Mouse (Mus musculus) midbrain, embryonic 16.5 days (tissue): Measurements from ENCODE around the gene Gjc2. TPM values are rescaled to one million over a fixed set of nuclear protein-coding genes. Genes with fewer than 3 reads are reported as not detected.

Experiments used
- ATAC-seq: fragments of 200-750 bp; cut with Nextera tagmentation; 2 replicates; pipeline ENCODE4 v1.8.0; 2017; ENCODE audit warnings: moderate TSS enrichment
- H3K27ac ChIP-seq: fragments of 300-500 bp; sonication (generic); 2 replicates; pipeline ENCODE4 v1.5.1; 2014; ENCODE audit warnings: mild to moderate bottlenecking, low read length, mixed read lengths
- H3K27me3 ChIP-seq: fragments of 300-500 bp; sonication (generic); 2 replicates; pipeline ENCODE4 v1.6.1; 2014; ENCODE audit warnings: low read depth, low read length, mixed read lengths; ENCODE audit not compliant: control insufficient read depth, insufficient read depth
- H3K36me3 ChIP-seq: fragments of 300-500 bp; sonication (generic); 2 replicates; pipeline ENCODE4 v1.6.1; 2014; ENCODE audit warnings: mild to moderate bottlenecking, low read length, moderate library complexity, mixed read lengths; ENCODE audit not compliant: control insufficient read depth, insufficient read depth
- H3K4me1 ChIP-seq: fragments of 300-500 bp; sonication (generic); 2 replicates; pipeline ENCODE4 v1.6.1; 2014; ENCODE audit warnings: mild to moderate bottlenecking, low read length, mixed read lengths; ENCODE audit not compliant: control insufficient read depth, insufficient read depth
- H3K4me2 ChIP-seq: fragments of 300-500 bp; sonication (generic); 2 replicates; pipeline ENCODE4 v1.6.1; 2014; ENCODE audit warnings: mild to moderate bottlenecking, low read length, mixed read lengths
- H3K4me3 ChIP-seq: fragments of 300-500 bp; sonication (generic); 2 replicates; pipeline ENCODE4 v1.5.1; 2014; ENCODE audit warnings: low read depth, mild to moderate bottlenecking, low read length, moderate library complexity, mixed read lengths
- H3K9ac ChIP-seq: fragments of 300-500 bp; sonication (generic); 2 replicates; pipeline ENCODE4 v1.6.1; 2014; ENCODE audit warnings: low read depth, low read length, mixed read lengths
- H3K9me3 ChIP-seq: fragments of 300-500 bp; sonication (generic); replicated peaks from 2 replicates; pipeline ENCODE4 v1.6.1; 2014; ENCODE audit warnings: mild to moderate bottlenecking, low read length, mixed read lengths; ENCODE audit not compliant: control insufficient read depth, poor library complexity, severe bottlenecking
- WGBS: fragments of 180-500 bp; shearing (Covaris S2); extraction: QIAGEN DNeasy Blood & Tissue Kit; methylation state at CpG from one replicate; pipeline ENCODE4 v1.1.7; 2014; 5-methylcytosine and 5-hydroxymethylcytosine counted together
- polyA plus RNA-seq: library from polyadenylated mRNA; unstranded; fragments of >200 nt; fragmentation: Nextera tagmentation; extraction: Ambion mirVana; gene quantifications from 2 replicates; pipeline ENCODE4 v1.2.1, GENCODE M21; 2015

The Gjc2 gene
- polyA plus RNA-seq, 1 experiment from 2014 or later, result 0.30 TPM

GRCm38 (mm10) chr11:59192059-59192386 lies 9.0 kb upstream of the Gjc2 start, which contains the start of gene Guk1:
Gene Guk1 (minus strand): TSS chr11:59192212.
- peak within 1 kb of the TSS; percentile 91 for H3K27ac ChIP-seq
- ATAC-seq, result peak; percentile 44
- no peaks in the 10 kb centered on the region for H3K9me3 ChIP-seq
- peak within 1 kb of the TSS; percentile 62 for H3K4me3 ChIP-seq
- peaks cover 12% of the 10 kb centered on the region for H3K4me1 ChIP-seq
- peak within 1 kb of the TSS; percentile 56 for H3K4me2 ChIP-seq
- H3K36me3 ChIP-seq, result no peaks in the 10 kb centered on the region
- H3K9ac ChIP-seq, result peak within 1 kb of the TSS; percentile 83
- H3K27me3 ChIP-seq, result no peaks in the 10 kb centered on the region
- 4% methylated on average over 16 of the region's 16 CpGs for WGBS

GRCm38 (mm10) chr11:59191231-59192058 lies 8.4 kb upstream of the Gjc2 start:
- Histone ChIP-seq H3K9ac (peak overlapping the region; percentile 83), H3K4me2 (peak overlapping the region; percentile 56), H3K9me3 (no peaks in the 10 kb centered on the region), H3K4me1 (peaks cover 12% of the 10 kb centered on the region), H3K27ac (peak overlapping the region; percentile 91), H3K27me3 (no peaks in the 10 kb centered on the region), H3K4me3 (peak overlapping the region; percentile 62), H3K36me3 (no peaks in the 10 kb centered on the region)
- under 1% methylated on average over 57 of the region's 59 CpGs for WGBS
- peak; percentile 93 for ATAC-seq

- Histone ChIP-seq H3K4me3 (no peak overlapping the region), H3K4me1 (peaks cover 12% of the 10 kb centered on the region), H3K9ac (no peak overlapping the region), H3K9me3 (no peaks in the 10 kb centered on the region), H3K27me3 (no peaks in the 10 kb centered on the region), H3K27ac (no peak overlapping the region), H3K4me2 (no peak overlapping the region), H3K36me3 (peaks cover 19% of the 10 kb centered on the region)
- no peak for ATAC-seq
- WGBS, result 88% methylated on average over 6 of the region's 6 CpGs
Observed at GRCm38 (mm10) chr11:59187706-59188105, 4.7 kb upstream of the Gjc2 start.

- Histone ChIP-seq H3K27ac (no peak overlapping the region), H3K9me3 (no peaks in the 10 kb centered on the region), H3K4me3 (no peak overlapping the region), H3K4me2 (no peak overlapping the region), H3K4me1 (peaks cover 10% of the 10 kb centered on the region), H3K9ac (no peak overlapping the region), H3K36me3 (peaks cover 21% of the 10 kb centered on the region), H3K27me3 (no peaks in the 10 kb centered on the region)
- ATAC-seq, result no peak
- WGBS, result 80% methylated on average over 5 of the region's 5 CpGs
Observed at GRCm38 (mm10) chr11:59185490-59185889, 2.5 kb upstream of the Gjc2 start.

GRCm38 (mm10) chr11:59183821-59184220 lies 808 bp upstream of the Gjc2 start:
- H3K4me3 ChIP-seq, result no peak overlapping the region
- H3K9ac ChIP-seq, result no peak overlapping the region
- H3K4me1 ChIP-seq, result no peaks in the 10 kb centered on the region
- peaks cover 21% of the 10 kb centered on the region for H3K36me3 ChIP-seq
- H3K27me3 ChIP-seq, result peaks cover 1% of the 10 kb centered on the region; the same call in 1 of the 2 replicates
- no peaks in the 10 kb centered on the region for H3K9me3 ChIP-seq
- 35% methylated on average over 3 of the region's 3 CpGs for WGBS
- no peak for ATAC-seq
- H3K4me2 ChIP-seq, result no peak overlapping the region
- no peak overlapping the region for H3K27ac ChIP-seq

GRCm38 (mm10) chr11:59176921-59177320 lies 6.1 kb downstream of the Gjc2 start:
- WGBS, result 7% methylated on average over 31 of the region's 34 CpGs
- peaks cover 46% of the 10 kb centered on the region for H3K27me3 ChIP-seq

GRCm38 (mm10) chr11:59176475-59176874 lies 6.5 kb downstream of the Gjc2 start:
- Histone ChIP-seq H3K9me3 (no peaks in the 10 kb centered on the region), H3K4me3 (no peak overlapping the region), H3K9ac (no peak overlapping the region), H3K36me3 (no peaks in the 10 kb centered on the region), H3K4me2 (no peak overlapping the region), H3K4me1 (no peaks in the 10 kb centered on the region), H3K27ac (no peak overlapping the region), H3K27me3 (peaks cover 46% of the 10 kb centered on the region)
- ATAC-seq, result no peak
- WGBS, result 2% methylated on average over 45 of the region's 48 CpGs

More at GRCm38 (mm10) chr11:59176921-59177320, 6.1 kb downstream of the Gjc2 start:
- no peak overlapping the region for H3K27ac ChIP-seq
- no peaks in the 10 kb centered on the region for H3K9me3 ChIP-seq
- H3K4me3 ChIP-seq, result no peak overlapping the region
- H3K4me2 ChIP-seq, result no peak overlapping the region
- H3K9ac ChIP-seq, result no peak overlapping the region
- H3K4me1 ChIP-seq, result no peaks in the 10 kb centered on the region
- ATAC-seq, result no peak
- H3K36me3 ChIP-seq, result no peaks in the 10 kb centered on the region

GRCm38 (mm10) chr11:59174189-59174838 lies 8.7 kb downstream of the Gjc2 start:
- Histone ChIP-seq H3K9ac (no peak overlapping the region), H3K4me1 (no peaks in the 10 kb centered on the region), H3K4me2 (no peak overlapping the region), H3K27me3 (peaks cover 46% of the 10 kb centered on the region), H3K4me3 (no peak overlapping the region), H3K27ac (no peak overlapping the region), H3K36me3 (no peaks in the 10 kb centered on the region), H3K9me3 (no peaks in the 10 kb centered on the region)
- no peak for ATAC-seq
- 42% methylated on average over 6 of the region's 6 CpGs for WGBS

- 60% methylated on average over 4 of the region's 4 CpGs for WGBS
- H3K4me3 ChIP-seq, result no peak overlapping the region
- no peak for ATAC-seq
- no peaks in the 10 kb centered on the region for H3K4me1 ChIP-seq
- no peak overlapping the region for H3K9ac ChIP-seq
- no peaks in the 10 kb centered on the region for H3K36me3 ChIP-seq
- H3K27me3 ChIP-seq, result peaks cover 12% of the 10 kb centered on the region
- H3K4me2 ChIP-seq, result no peak overlapping the region
- no peak overlapping the region for H3K27ac ChIP-seq
- H3K9me3 ChIP-seq, result no peaks in the 10 kb centered on the region
Observed at GRCm38 (mm10) chr11:59170549-59170948, 12.5 kb downstream of the Gjc2 start.
